Mouse (Mus musculus) intestine, postnatal 0 days (tissue): Measurements from ENCODE around the gene Zfp385c. TPM values are rescaled to one million over a fixed set of nuclear protein-coding genes. Genes with fewer than 3 reads are reported as not detected.
A peak's percentile ranks its signal among the peaks of the same experiment; 100 is the strongest.

Source experiments
- ATAC-seq: fragments of 200-750 bp; cut with Nextera tagmentation; 2 replicates; pipeline ENCODE4 v1.8.0; 2017; ENCODE audit warnings: mild to moderate bottlenecking, moderate TSS enrichment, moderate library complexity
- H3K27ac ChIP-seq: fragments of 300-500 bp; sonication (generic); 2 replicates; pipeline ENCODE4 v1.5.1; 2014; ENCODE audit warnings: mild to moderate bottlenecking, low read depth, low read length, moderate library complexity
- H3K27me3 ChIP-seq: fragments of 300-500 bp; sonication (generic); replicated peaks from 2 replicates; pipeline ENCODE4 v1.6.1; 2014; ENCODE audit warnings: low read length, mixed read lengths; ENCODE audit not compliant: control insufficient read depth, insufficient read depth
- H3K36me3 ChIP-seq: fragments of 300-500 bp; sonication (generic); 2 replicates; pipeline ENCODE4 v1.6.1; 2014; ENCODE audit warnings: mild to moderate bottlenecking, moderate library complexity; ENCODE audit not compliant: control insufficient read depth, insufficient read depth
- H3K4me1 ChIP-seq: fragments of 300-500 bp; sonication (generic); replicated peaks from 2 replicates; pipeline ENCODE4 v1.6.1; 2014; ENCODE audit warnings: antibody characterized with exemption, low read length, mixed read lengths; ENCODE audit not compliant: control insufficient read depth, insufficient read depth
- H3K4me2 ChIP-seq: fragments of 300-500 bp; sonication (generic); replicated peaks from 2 replicates; pipeline ENCODE4 v1.6.1; 2014; ENCODE audit warnings: low read depth, mild to moderate bottlenecking, moderate library complexity
- H3K4me3 ChIP-seq: fragments of 300-500 bp; sonication (generic); 2 replicates; pipeline ENCODE4 v1.5.1; 2014; ENCODE audit warnings: low read depth, low read length
- H3K9ac ChIP-seq: fragments of 300-500 bp; sonication (generic); 2 replicates; pipeline ENCODE4 v1.6.1; 2014; ENCODE audit warnings: mild to moderate bottlenecking, low read depth, low read length
- H3K9me3 ChIP-seq: fragments of 300-500 bp; sonication (generic); 2 replicates; pipeline ENCODE4 v1.6.1; 2016; ENCODE audit warnings: mixed run types; ENCODE audit not compliant: control insufficient read depth
- CTCF ChIP-seq: sonication (generic); IDR thresholded peaks from 2 replicates; pipeline ENCODE4 v1.5.1; 2016; ENCODE audit warnings: low read depth, mild to moderate bottlenecking, control low read depth, antibody characterized with exemption, moderate library complexity
- WGBS: fragments of 180-500 bp; shearing (Covaris S2); extraction: QIAGEN DNeasy Blood & Tissue Kit; methylation state at CpG from one replicate; pipeline ENCODE4 v1.1.7; 2014; 5-methylcytosine and 5-hydroxymethylcytosine counted together
- polyA plus RNA-seq: library from polyadenylated mRNA; unstranded; fragments of >200 nt; fragmentation: Nextera tagmentation; extraction: Ambion mirVana; gene quantifications from 2 replicates; pipeline ENCODE4 v1.2.1, GENCODE M21; 2015

Gene Zfp385c
- polyA plus RNA-seq, 1 experiment from 2014 or later = 0.09 TPM

GRCm38 (mm10) chr11:100598074-100598473 lies 94.2 kb downstream of the Zfp385c start:
- Histone ChIP-seq H3K36me3 (peaks cover 72% of the 10 kb centered on the region), H3K9ac (no peak overlapping the region), H3K4me2 (no peak overlapping the region), H3K27ac (no peak overlapping the region), H3K9me3 (no peaks in the 10 kb centered on the region), H3K4me3 (no peak overlapping the region), H3K4me1 (no peaks in the 10 kb centered on the region), H3K27me3 (no peaks in the 10 kb centered on the region)
- no peak for ATAC-seq
- no peak for TF ChIP-seq CTCF
- WGBS = 75% methylated on average over 4 of the region's 4 CpGs

GRCm38 (mm10) chr11:100595533-100595932 lies 96.7 kb downstream of the Zfp385c start:
- H3K27me3 ChIP-seq = no peaks in the 10 kb centered on the region
- no peak overlapping the region for H3K4me2 ChIP-seq
- no peaks in the 10 kb centered on the region for H3K4me1 ChIP-seq
- no peak overlapping the region for H3K4me3 ChIP-seq
- no peak for TF ChIP-seq CTCF
- no peaks in the 10 kb centered on the region for H3K9me3 ChIP-seq
- H3K9ac ChIP-seq = no peak overlapping the region
- ATAC-seq = no peak
- WGBS = 84% methylated on average over 4 of the region's 4 CpGs
- no peak overlapping the region for H3K27ac ChIP-seq
- H3K36me3 ChIP-seq = peaks cover 94% of the 10 kb centered on the region

GRCm38 (mm10) chr11:100594608-100595007 lies 97.6 kb downstream of the Zfp385c start:
- WGBS = 63% methylated on average over 7 of the region's 7 CpGs
- Histone ChIP-seq H3K4me2 (no peak overlapping the region), H3K9ac (no peak overlapping the region), H3K4me1 (no peaks in the 10 kb centered on the region), H3K27me3 (no peaks in the 10 kb centered on the region), H3K9me3 (no peaks in the 10 kb centered on the region), H3K27ac (no peak overlapping the region), H3K36me3 (peaks cover 92% of the 10 kb centered on the region), H3K4me3 (no peak overlapping the region)
- no peak for TF ChIP-seq CTCF
- ATAC-seq = no peak

- no peak for TF ChIP-seq CTCF
- no peak for ATAC-seq
- 92% methylated on average over 11 of the region's 11 CpGs for WGBS
- H3K4me2 ChIP-seq = no peak overlapping the region
- H3K36me3 ChIP-seq = peaks cover 92% of the 10 kb centered on the region
- H3K4me3 ChIP-seq = no peak overlapping the region
- no peaks in the 10 kb centered on the region for H3K9me3 ChIP-seq
- no peak overlapping the region; the same call in 1 of the 2 replicates for H3K27ac ChIP-seq
- H3K27me3 ChIP-seq = no peaks in the 10 kb centered on the region
- no peaks in the 10 kb centered on the region for H3K4me1 ChIP-seq
- H3K9ac ChIP-seq = no peak overlapping the region
These were observed 99.8 kb downstream of the Zfp385c start for GRCm38 (mm10) chr11:100592346-100593046.

- ATAC-seq = no peak
- no peak for TF ChIP-seq CTCF
- WGBS = 84% methylated on average over 2 of the region's 2 CpGs
- Histone ChIP-seq H3K27me3 (no peaks in the 10 kb centered on the region), H3K9me3 (no peaks in the 10 kb centered on the region), H3K36me3 (peaks cover 90% of the 10 kb centered on the region), H3K4me1 (no peaks in the 10 kb centered on the region), H3K27ac (peak overlapping the region; percentile 15; the same call in 1 of the 2 replicates), H3K4me2 (no peak overlapping the region), H3K4me3 (no peak overlapping the region), H3K9ac (no peak overlapping the region)
These were observed 103.8 kb downstream of the Zfp385c start for GRCm38 (mm10) chr11:100588462-100588861.

GRCm38 (mm10) chr11:100585148-100585547 lies 107.1 kb downstream of the Zfp385c start:
- H3K4me1 ChIP-seq = no peaks in the 10 kb centered on the region
- ATAC-seq = no peak
- H3K4me3 ChIP-seq = no peak overlapping the region
- no peak overlapping the region for H3K9ac ChIP-seq
- no peaks in the 10 kb centered on the region for H3K9me3 ChIP-seq
- H3K4me2 ChIP-seq = no peak overlapping the region
- TF ChIP-seq CTCF = no peak
- peaks cover 89% of the 10 kb centered on the region for H3K36me3 ChIP-seq
- H3K27ac ChIP-seq = no peak overlapping the region
- WGBS = 96% methylated on average over 3 of the region's 3 CpGs
- no peaks in the 10 kb centered on the region for H3K27me3 ChIP-seq

GRCm38 (mm10) chr11:100584561-100584961 lies 107.7 kb downstream of the Zfp385c start:
- Histone ChIP-seq H3K36me3 (peaks cover 89% of the 10 kb centered on the region), H3K4me3 (no peak overlapping the region), H3K4me1 (no peaks in the 10 kb centered on the region), H3K9me3 (no peaks in the 10 kb centered on the region), H3K27ac (no peak overlapping the region), H3K9ac (no peak overlapping the region), H3K27me3 (no peaks in the 10 kb centered on the region), H3K4me2 (no peak overlapping the region)
- TF ChIP-seq CTCF = no peak
- 88% methylated on average over 7 of the region's 7 CpGs for WGBS
- ATAC-seq = no peak
